Mouse (Mus musculus) midbrain, embryonic 16.5 days (tissue): Measurements from ENCODE around the gene P2ry14. TPM values are rescaled to one million over a fixed set of nuclear protein-coding genes. Genes with fewer than 3 reads are reported as not detected.

ENCODE experiments used
- ATAC-seq: fragments of 200-750 bp; cut with Nextera tagmentation; 2 replicates; pipeline ENCODE4 v1.8.0; 2017; ENCODE audit warnings: moderate TSS enrichment
- H3K27ac ChIP-seq: fragments of 300-500 bp; sonication (generic); 2 replicates; pipeline ENCODE4 v1.5.1; 2014; ENCODE audit warnings: mild to moderate bottlenecking, low read length, mixed read lengths
- H3K27me3 ChIP-seq: fragments of 300-500 bp; sonication (generic); 2 replicates; pipeline ENCODE4 v1.6.1; 2014; ENCODE audit warnings: low read depth, low read length, mixed read lengths; ENCODE audit not compliant: control insufficient read depth, insufficient read depth
- H3K36me3 ChIP-seq: fragments of 300-500 bp; sonication (generic); 2 replicates; pipeline ENCODE4 v1.6.1; 2014; ENCODE audit warnings: mild to moderate bottlenecking, low read length, moderate library complexity, mixed read lengths; ENCODE audit not compliant: control insufficient read depth, insufficient read depth
- H3K4me1 ChIP-seq: fragments of 300-500 bp; sonication (generic); 2 replicates; pipeline ENCODE4 v1.6.1; 2014; ENCODE audit warnings: mild to moderate bottlenecking, low read length, mixed read lengths; ENCODE audit not compliant: control insufficient read depth, insufficient read depth
- H3K4me2 ChIP-seq: fragments of 300-500 bp; sonication (generic); 2 replicates; pipeline ENCODE4 v1.6.1; 2014; ENCODE audit warnings: mild to moderate bottlenecking, low read length, mixed read lengths
- H3K4me3 ChIP-seq: fragments of 300-500 bp; sonication (generic); 2 replicates; pipeline ENCODE4 v1.5.1; 2014; ENCODE audit warnings: low read depth, mild to moderate bottlenecking, low read length, moderate library complexity, mixed read lengths
- H3K9ac ChIP-seq: fragments of 300-500 bp; sonication (generic); 2 replicates; pipeline ENCODE4 v1.6.1; 2014; ENCODE audit warnings: low read depth, low read length, mixed read lengths
- H3K9me3 ChIP-seq: fragments of 300-500 bp; sonication (generic); replicated peaks from 2 replicates; pipeline ENCODE4 v1.6.1; 2014; ENCODE audit warnings: mild to moderate bottlenecking, low read length, mixed read lengths; ENCODE audit not compliant: control insufficient read depth, poor library complexity, severe bottlenecking
- WGBS: fragments of 180-500 bp; shearing (Covaris S2); extraction: QIAGEN DNeasy Blood & Tissue Kit; methylation state at CpG from one replicate; pipeline ENCODE4 v1.1.7; 2014; 5-methylcytosine and 5-hydroxymethylcytosine counted together
- polyA plus RNA-seq: library from polyadenylated mRNA; unstranded; fragments of >200 nt; fragmentation: Nextera tagmentation; extraction: Ambion mirVana; gene quantifications from 2 replicates; pipeline ENCODE4 v1.2.1, GENCODE M21; 2015

P2ry14 gene
- polyA plus RNA-seq, 1 experiment from 2014 or later: 4.7 TPM

GRCm38 (mm10) chr3:59102146-59102545 is 51.3 kb downstream of the P2ry14 start:
- Histone ChIP-seq H3K36me3 (no peaks in the 10 kb centered on the region), H3K9me3 (no peaks in the 10 kb centered on the region), H3K9ac (no peak overlapping the region), H3K27me3 (no peaks in the 10 kb centered on the region), H3K4me2 (no peak overlapping the region), H3K4me3 (no peak overlapping the region), H3K27ac (no peak overlapping the region), H3K4me1 (no peaks in the 10 kb centered on the region)
- ATAC-seq: no peak
- 98% methylated on average over 2 of the region's 2 CpGs for WGBS

DNA sequence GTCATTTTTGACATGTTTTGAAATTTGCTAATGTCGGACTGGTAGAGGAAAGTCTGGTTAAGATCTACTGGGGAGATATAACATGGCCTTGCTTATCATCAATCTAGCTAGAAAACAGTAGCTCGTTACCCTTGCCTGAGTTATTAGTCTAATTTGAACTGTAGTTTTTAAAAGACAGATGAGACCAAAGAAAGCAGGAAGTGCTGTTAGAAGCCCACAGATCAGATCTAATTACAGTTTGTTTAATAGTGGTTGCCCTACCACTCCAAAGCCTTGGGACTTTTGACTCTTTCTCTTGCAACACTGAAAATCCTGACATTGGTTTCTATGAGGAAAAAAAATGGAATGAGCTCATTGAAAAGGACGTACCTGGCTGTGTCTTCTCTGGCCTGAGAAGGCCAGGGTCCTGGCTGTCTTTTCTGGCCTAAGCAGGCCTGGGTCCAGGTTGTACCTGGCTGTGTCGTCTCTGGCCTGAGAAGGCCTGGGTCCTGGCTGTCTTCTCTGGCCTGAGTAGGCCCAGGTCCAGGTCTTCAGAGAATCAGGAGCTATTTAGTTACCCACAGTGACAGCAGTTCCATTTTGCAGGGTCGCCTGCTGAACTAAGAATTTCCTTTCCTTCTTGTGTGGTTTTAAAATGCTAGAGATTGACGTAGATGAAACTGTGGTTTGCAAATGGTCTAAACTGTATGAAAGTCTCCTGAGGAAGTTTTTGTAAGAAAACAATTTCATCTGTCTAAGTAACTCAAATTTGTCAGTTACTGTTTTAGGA is 52.0 kb downstream of the P2ry14 start, which contains the start of gene Gpr171:
Gpr171 (minus strand) TSS at position 604 of the 769 bp plus-strand sequence.
- Histone ChIP-seq H3K4me1 (no peaks in the 10 kb centered on the region), H3K36me3 (no peaks in the 10 kb centered on the region), H3K4me3 (no peak within 1 kb of the TSS), H3K27ac (no peak within 1 kb of the TSS), H3K9me3 (no peaks in the 10 kb centered on the region), H3K9ac (no peak within 1 kb of the TSS), H3K4me2 (no peak within 1 kb of the TSS), H3K27me3 (no peaks in the 10 kb centered on the region)
- ATAC-seq: no peak
- 89% methylated on average over 6 of the region's 6 CpGs for WGBS

GRCm38 (mm10) chr3:59098540-59098939 is 54.9 kb downstream of the P2ry14 start:
- Histone ChIP-seq H3K4me1 (no peaks in the 10 kb centered on the region), H3K9ac (no peak overlapping the region), H3K4me2 (no peak overlapping the region), H3K27ac (no peak overlapping the region), H3K4me3 (no peak overlapping the region), H3K9me3 (no peaks in the 10 kb centered on the region), H3K27me3 (no peaks in the 10 kb centered on the region), H3K36me3 (no peaks in the 10 kb centered on the region)
- WGBS: 90% methylated on average over 10 of the region's 10 CpGs
- no peak for ATAC-seq

- no peak overlapping the region for H3K4me2 ChIP-seq
- H3K4me1 ChIP-seq: no peaks in the 10 kb centered on the region
- 68% methylated on average over 6 of the region's 6 CpGs for WGBS
- no peak for ATAC-seq
- no peaks in the 10 kb centered on the region for H3K36me3 ChIP-seq
- H3K9ac ChIP-seq: no peak overlapping the region
- H3K27ac ChIP-seq: no peak overlapping the region
- no peaks in the 10 kb centered on the region for H3K27me3 ChIP-seq
- H3K9me3 ChIP-seq: no peaks in the 10 kb centered on the region
- no peak overlapping the region for H3K4me3 ChIP-seq
These were observed 56.0 kb downstream of the P2ry14 start for GRCm38 (mm10) chr3:59097421-59097820.

DNA sequence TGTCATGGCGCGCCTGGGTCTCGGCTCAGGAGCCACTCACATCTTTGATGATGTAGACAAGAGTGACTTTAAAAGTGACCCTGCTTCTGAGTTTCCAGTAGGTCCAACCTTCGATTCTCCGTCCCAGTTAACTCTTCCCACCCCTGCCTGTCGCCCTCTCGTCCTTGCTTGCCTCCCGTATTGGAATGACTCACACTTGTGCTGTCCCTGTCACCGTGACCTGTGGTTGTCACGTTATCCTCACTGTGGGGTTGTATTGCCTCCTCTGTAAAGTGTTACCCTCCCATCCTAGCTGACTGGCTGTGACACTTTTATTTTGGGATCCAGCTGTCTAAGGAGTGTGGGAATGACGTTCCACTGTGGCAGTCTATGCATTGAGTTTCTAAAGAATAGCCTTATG is 60.7 kb downstream of the P2ry14 start:
- WGBS: 88% methylated on average over 11 of the region's 11 CpGs
- ATAC-seq: no peak
- H3K4me1 ChIP-seq: no peaks in the 10 kb centered on the region
- no peak overlapping the region for H3K4me2 ChIP-seq
- no peaks in the 10 kb centered on the region for H3K36me3 ChIP-seq
- no peaks in the 10 kb centered on the region for H3K9me3 ChIP-seq
- H3K4me3 ChIP-seq: no peak overlapping the region
- no peak overlapping the region for H3K9ac ChIP-seq
- H3K27me3 ChIP-seq: no peaks in the 10 kb centered on the region
- no peak overlapping the region for H3K27ac ChIP-seq

DNA sequence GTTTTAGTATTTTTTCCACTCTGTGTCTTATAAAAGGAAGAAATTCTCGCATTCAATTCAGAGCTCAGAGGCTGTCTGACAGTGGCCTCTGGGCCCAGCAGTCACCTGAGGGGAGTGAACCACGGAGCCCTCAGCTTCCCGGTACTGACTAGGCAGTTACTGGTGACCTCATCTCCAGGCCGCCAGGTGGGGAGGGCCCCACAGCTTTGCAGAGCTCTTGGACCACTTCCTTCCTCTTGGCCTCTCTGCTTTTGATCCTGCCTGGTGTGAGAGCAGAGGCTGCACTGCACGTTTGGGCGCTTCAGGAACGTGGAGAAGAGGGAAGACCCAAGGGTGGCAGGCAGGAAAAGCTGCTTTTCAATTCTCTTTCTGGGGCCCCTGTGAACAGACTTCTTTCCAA is 72.5 kb downstream of the P2ry14 start:
- no peaks in the 10 kb centered on the region for H3K27me3 ChIP-seq
- WGBS: 29% methylated on average over 7 of the region's 7 CpGs
- H3K27ac ChIP-seq: no peak overlapping the region
- H3K9ac ChIP-seq: no peak overlapping the region
- no peaks in the 10 kb centered on the region for H3K36me3 ChIP-seq
- no peak overlapping the region for H3K4me3 ChIP-seq
- H3K9me3 ChIP-seq: no peaks in the 10 kb centered on the region
- no peaks in the 10 kb centered on the region for H3K4me1 ChIP-seq
- H3K4me2 ChIP-seq: no peak overlapping the region
- ATAC-seq: no peak; the same call in 1 of the 2 replicates

- H3K4me2 ChIP-seq: no peak overlapping the region
- no peak overlapping the region for H3K9ac ChIP-seq
- 21% methylated on average over 6 of the region's 6 CpGs for WGBS
- no peaks in the 10 kb centered on the region for H3K27me3 ChIP-seq
- no peaks in the 10 kb centered on the region for H3K4me1 ChIP-seq
- no peak for ATAC-seq
- H3K36me3 ChIP-seq: no peaks in the 10 kb centered on the region
- no peak overlapping the region for H3K27ac ChIP-seq
- no peak overlapping the region for H3K4me3 ChIP-seq
- H3K9me3 ChIP-seq: no peaks in the 10 kb centered on the region
These were observed 73.0 kb downstream of the P2ry14 start for GRCm38 (mm10) chr3:59080293-59080916.

DNA sequence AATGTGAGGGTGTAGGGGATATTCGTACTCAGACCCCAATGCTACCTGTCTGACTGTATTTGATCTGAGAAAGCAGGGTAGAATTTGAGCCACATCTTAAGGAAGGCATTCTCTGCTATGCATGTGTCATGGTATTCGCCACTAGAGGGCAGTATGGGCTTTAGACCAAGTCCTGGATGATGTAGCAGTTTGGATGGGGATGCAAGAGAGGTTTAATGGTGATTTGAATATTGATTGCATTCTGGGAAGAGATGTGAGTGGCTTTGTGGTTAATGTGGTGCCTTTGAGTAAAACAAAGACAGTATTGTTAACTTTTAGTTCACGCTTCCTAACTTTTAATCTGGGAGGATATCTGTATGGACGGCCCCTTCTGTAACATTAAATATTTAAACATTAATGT is 74.1 kb downstream of the P2ry14 start:
- Histone ChIP-seq H3K36me3 (no peaks in the 10 kb centered on the region), H3K4me3 (no peak overlapping the region), H3K9ac (no peak overlapping the region), H3K4me1 (no peaks in the 10 kb centered on the region), H3K27ac (no peak overlapping the region), H3K9me3 (no peaks in the 10 kb centered on the region), H3K4me2 (no peak overlapping the region), H3K27me3 (no peaks in the 10 kb centered on the region)
- no peak for ATAC-seq
- 37% methylated on average over 4 of the region's 4 CpGs for WGBS

DNA sequence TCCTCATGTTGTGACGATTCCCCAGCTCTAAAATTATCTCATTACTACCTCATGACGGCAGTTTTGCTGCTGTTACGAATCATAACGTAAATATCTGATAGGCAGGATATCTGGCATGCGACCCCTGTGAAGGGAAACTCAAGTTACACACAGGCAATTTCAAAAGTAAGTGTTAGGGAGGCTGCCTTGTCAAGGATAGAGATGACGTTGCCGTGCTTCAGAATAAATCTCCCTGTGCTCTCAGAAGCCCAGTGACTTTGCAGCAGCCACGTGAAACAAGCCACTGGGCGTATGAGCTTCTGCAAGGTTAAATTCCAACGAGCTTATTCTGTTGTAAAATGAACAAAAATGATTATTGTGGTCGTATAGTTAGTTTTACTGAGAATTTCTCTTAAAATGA is 74.8 kb downstream of the P2ry14 start:
- no peak overlapping the region for H3K9ac ChIP-seq
- H3K4me1 ChIP-seq: no peaks in the 10 kb centered on the region
- no peaks in the 10 kb centered on the region for H3K27me3 ChIP-seq
- WGBS: 83% methylated on average over 11 of the region's 11 CpGs
- H3K4me2 ChIP-seq: no peak overlapping the region
- no peak for ATAC-seq
- no peak overlapping the region for H3K27ac ChIP-seq
- no peak overlapping the region for H3K4me3 ChIP-seq
- H3K36me3 ChIP-seq: no peaks in the 10 kb centered on the region
- H3K9me3 ChIP-seq: no peaks in the 10 kb centered on the region
